Mouse (Mus musculus) heart, embryonic 13.5 days (tissue): ENCODE data around the gene Disc1. TPM values are rescaled to one million over a fixed set of nuclear protein-coding genes. Genes with fewer than 3 reads are reported as not detected.

Experiments
- ATAC-seq: fragments of 200-750 bp; cut with Nextera tagmentation; 2 replicates; pipeline ENCODE4 v1.8.0; 2017; ENCODE audit warnings: moderate TSS enrichment; ENCODE audit not compliant: insufficient number of reproducible peaks, low FRiP score, low TSS enrichment; ENCODE audit errors: extremely low read depth
- H3K27ac ChIP-seq: fragments of 300-500 bp; sonication (generic); replicated peaks from 2 replicates; pipeline ENCODE4 v1.5.1; 2015; ENCODE audit warnings: moderate library complexity, mild to moderate bottlenecking, inconsistent platforms
- H3K27me3 ChIP-seq: fragments of 300-500 bp; sonication (generic); replicated peaks from 2 replicates; pipeline ENCODE4 v1.6.1; 2015; ENCODE audit warnings: mild to moderate bottlenecking, inconsistent platforms
- H3K36me3 ChIP-seq: fragments of 300-500 bp; sonication (generic); 2 replicates; pipeline ENCODE4 v1.6.1; 2015; ENCODE audit warnings: mild to moderate bottlenecking, inconsistent platforms
- H3K4me1 ChIP-seq: fragments of 300-500 bp; sonication (generic); 2 replicates; pipeline ENCODE4 v1.6.1; 2015; ENCODE audit warnings: inconsistent platforms
- H3K4me2 ChIP-seq: fragments of 300-500 bp; sonication (generic); 2 replicates; pipeline ENCODE4 v1.6.1; 2015; ENCODE audit warnings: inconsistent platforms, mild to moderate bottlenecking, moderate library complexity
- H3K4me3 ChIP-seq: fragments of 300-500 bp; sonication (generic); 2 replicates; pipeline ENCODE4 v1.5.1; 2015; ENCODE audit warnings: moderate library complexity, mild to moderate bottlenecking, inconsistent platforms
- H3K9ac ChIP-seq: fragments of 300-500 bp; sonication (generic); 2 replicates; pipeline ENCODE4 v1.6.1; 2015; ENCODE audit warnings: inconsistent platforms, mild to moderate bottlenecking, moderate library complexity
- H3K9me3 ChIP-seq: fragments of 300-500 bp; sonication (generic); 2 replicates; pipeline ENCODE4 v1.6.1; 2016; ENCODE audit warnings: inconsistent platforms
- WGBS: fragments of 180-500 bp; shearing (Covaris S2); methylation state at CpG from one replicate; pipeline ENCODE4 v1.1.7; 2015; ENCODE audit warnings: mixed read lengths; 5-methylcytosine and 5-hydroxymethylcytosine counted together
- polyA plus RNA-seq: library from polyadenylated mRNA; unstranded; fragments of >200 nt; fragmentation: Nextera tagmentation; extraction: Ambion mirVana; gene quantifications from 2 replicates; pipeline ENCODE4 v1.2.1, GENCODE M21; 2015

The Disc1 gene
- 2.2 and 2.4 TPM in 2 replicates for polyA plus RNA-seq

DNA sequence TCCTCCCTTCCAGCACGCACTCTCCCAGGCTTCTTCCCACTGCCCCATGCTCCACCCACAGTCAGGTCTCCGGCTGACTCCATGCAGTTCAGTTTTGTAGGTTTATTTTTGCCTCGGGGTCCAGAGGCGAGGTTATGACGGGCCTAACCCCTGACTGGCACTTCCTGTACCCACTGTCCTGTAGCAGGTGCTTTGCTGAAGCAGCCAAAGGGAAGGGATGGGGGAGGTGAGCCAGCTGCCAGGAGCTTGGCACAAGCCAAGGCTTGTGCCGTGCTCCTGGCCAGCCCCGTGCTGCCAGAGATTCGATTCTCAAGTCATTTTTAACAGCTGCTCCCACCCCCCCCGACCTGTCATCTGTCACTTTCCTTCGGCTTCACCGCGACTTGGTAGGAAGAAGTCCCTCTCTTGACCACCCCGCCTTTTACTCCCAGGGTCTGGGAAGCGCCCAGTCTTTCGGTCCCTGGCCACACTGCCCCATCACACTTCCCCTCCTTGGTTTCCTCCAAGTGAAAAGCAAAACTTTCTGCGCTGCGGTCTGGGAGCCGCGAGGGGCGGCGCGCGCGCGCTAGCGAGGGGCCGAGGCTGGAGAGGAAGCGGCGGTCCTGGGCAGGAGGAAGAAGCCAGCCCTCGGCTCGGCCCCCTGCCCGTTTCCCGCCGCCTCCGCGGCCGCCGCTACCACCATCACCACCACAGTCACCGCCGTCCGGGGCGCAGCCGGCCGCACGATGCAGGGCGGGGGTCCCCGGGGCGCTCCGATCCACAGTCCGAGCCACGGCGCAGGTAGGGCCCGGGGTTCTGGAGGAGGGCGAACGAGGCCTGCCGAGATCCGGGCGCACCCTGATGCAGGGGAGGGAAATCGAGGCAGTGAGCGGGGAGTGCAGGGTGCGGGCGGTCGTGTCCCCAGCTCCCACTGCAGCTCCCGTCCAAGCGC, at the start of gene Disc1:
Gene Disc1 (plus strand): TSS at position 691 of the 931 bp plus-strand sequence.
- Histone ChIP-seq H3K4me1 (peaks cover 15% of the 10 kb centered on the region), H3K9me3 (no peaks in the 10 kb centered on the region), H3K36me3 (no peaks in the 10 kb centered on the region), H3K4me3 (peak within 1 kb of the TSS; percentile 85), H3K4me2 (peak within 1 kb of the TSS; percentile 97), H3K27me3 (peaks cover 16% of the 10 kb centered on the region), H3K27ac (peak within 1 kb of the TSS; percentile 70), H3K9ac (peak within 1 kb of the TSS; percentile 94)
- WGBS = 1% methylated on average over 62 of the region's 65 CpGs
- no peak for ATAC-seq

DNA sequence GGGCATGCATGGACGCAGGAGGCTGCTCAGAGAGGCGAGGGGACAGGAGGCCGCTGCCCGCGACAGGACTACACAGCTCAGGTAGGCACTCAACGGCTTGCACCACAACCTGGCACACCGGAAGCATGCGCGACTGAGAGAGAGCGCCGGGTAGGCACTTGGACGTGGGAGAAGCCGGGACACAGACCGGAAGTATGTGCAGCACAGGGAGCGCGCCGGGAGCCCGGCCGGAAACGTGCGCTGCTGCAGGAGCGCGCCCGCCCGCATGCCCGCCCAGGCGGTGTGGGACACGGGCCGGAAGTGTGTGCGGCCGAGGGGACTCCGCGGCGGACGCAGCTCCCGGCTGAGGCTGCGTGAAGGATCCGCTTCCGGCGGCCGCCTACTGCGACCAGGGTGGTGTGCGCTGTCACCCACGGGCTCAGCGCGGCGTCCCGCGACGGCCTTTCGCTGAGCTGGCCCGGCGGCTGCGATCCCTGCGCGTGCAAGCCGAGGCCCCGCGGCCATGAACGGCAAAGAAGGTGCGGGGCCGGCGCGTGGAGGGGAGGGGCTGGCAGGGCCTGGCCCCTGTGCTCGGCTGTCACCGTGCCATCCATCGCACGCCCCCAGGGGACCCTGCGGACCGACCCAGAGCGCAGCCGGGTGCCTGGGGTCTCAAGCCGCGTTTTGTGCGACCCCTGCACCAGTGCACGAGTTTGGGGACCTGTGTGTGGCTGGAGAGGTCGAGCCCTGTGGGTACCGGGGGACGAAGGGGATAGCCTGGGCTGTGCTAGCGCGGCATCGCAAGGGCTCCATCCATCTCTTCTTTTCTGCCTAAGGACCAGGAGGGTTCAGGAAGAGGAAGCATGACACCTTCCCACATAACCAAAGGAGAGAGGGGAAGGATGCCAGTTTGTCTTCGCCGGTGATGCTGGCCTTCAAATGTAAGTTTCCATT, 41.0 kb upstream of the Disc1 start, which contains the start of gene Tsnax:
Gene Tsnax (plus strand): TSS at position 303 of the 933 bp plus-strand sequence.
- 2% methylated on average over 73 of the region's 84 CpGs for WGBS
- H3K27me3 ChIP-seq = no peaks in the 10 kb centered on the region; the same call in 1 of the 2 replicates
- peak; percentile 88 for ATAC-seq
- H3K4me2 ChIP-seq = peak within 1 kb of the TSS; percentile 93
- peak within 1 kb of the TSS; percentile 88 for H3K27ac ChIP-seq
- peaks cover 8% of the 10 kb centered on the region for H3K4me1 ChIP-seq
- H3K36me3 ChIP-seq = peaks cover 38% of the 10 kb centered on the region
- peak within 1 kb of the TSS; percentile 99 for H3K9ac ChIP-seq
- H3K9me3 ChIP-seq = 0 out of 2 replicates have a peak, but pooled peaks cover 2% of the 10 kb centered on the region
- H3K4me3 ChIP-seq = peak within 1 kb of the TSS; percentile 99

DNA sequence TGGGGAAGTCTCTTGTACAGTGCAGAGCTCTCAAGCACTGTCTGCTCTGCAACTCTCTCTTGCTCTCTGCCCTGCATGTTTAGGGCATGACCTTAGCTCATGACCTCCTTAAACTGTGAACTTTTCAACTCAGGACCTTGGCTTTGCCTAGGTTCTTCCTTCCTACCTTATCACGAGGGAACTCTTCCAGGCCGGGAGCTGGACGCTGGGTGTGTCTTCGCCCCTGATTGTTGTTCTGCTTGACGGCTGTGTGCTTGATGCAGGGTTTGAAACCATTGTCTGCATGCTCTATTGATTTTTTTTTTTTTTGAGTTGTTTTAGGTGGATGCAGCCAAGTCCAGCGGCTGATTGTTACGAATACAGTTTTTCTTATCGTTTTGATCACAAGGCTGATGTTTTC, 29.9 kb upstream of the Disc1 start:
- Histone ChIP-seq H3K4me2 (no peak overlapping the region), H3K27me3 (no peaks in the 10 kb centered on the region), H3K4me1 (no peaks in the 10 kb centered on the region), H3K9ac (no peak overlapping the region), H3K36me3 (peaks cover 63% of the 10 kb centered on the region), H3K9me3 (no peaks in the 10 kb centered on the region), H3K27ac (no peak overlapping the region), H3K4me3 (no peak overlapping the region)
- 76% methylated on average over 8 of the region's 8 CpGs for WGBS
- ATAC-seq = no peak

DNA sequence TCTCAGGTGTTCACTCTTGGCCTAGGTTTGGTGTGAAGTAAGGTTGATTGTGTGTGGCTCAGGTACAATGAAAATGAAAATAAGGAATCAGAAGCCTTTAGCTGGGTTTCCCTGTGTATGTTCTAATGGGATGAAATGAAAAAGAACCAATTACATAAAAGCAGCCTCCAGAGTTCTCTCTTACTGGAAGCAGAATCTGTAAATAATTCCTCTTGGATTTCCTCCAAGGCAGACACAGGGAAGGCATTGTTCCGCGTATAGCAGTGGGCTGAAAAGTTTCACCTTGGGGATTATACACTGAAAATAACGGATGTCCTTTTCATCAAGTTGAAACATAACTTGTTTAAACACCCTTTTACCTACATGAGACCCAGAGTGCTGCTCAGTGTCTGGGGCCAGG, 26.8 kb upstream of the Disc1 start:
- Histone ChIP-seq H3K9ac (no peak overlapping the region), H3K9me3 (no peaks in the 10 kb centered on the region), H3K27ac (no peak overlapping the region), H3K4me2 (no peak overlapping the region), H3K4me3 (no peak overlapping the region), H3K4me1 (no peaks in the 10 kb centered on the region), H3K27me3 (no peaks in the 10 kb centered on the region), H3K36me3 (peaks cover 85% of the 10 kb centered on the region)
- 77% methylated on average over 3 of the region's 3 CpGs for WGBS
- no peak for ATAC-seq

DNA sequence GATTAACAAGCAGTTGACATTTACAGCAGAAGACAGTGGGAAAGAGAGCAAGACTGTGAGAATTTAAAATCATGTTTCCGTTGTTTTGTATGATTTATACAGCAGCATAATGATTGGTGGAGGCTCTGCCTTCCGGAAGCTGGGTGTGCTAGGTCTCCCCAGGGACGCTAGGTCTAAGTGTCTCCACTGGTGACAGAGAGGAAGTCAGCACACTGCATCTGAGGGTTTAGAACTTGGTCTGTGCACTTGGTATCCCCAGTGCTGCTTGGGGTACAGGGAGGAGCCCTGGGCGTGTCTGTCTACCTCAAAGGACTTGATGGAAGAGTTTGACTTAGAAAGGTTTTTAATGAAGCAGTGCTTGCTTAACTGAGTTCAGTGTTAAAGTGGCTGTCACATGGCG, 25.2 kb upstream of the Disc1 start:
- no peak overlapping the region for H3K27ac ChIP-seq
- no peak overlapping the region for H3K9ac ChIP-seq
- H3K4me1 ChIP-seq = 0 out of 2 replicates have a peak, but pooled peaks cover 3% of the 10 kb centered on the region
- WGBS = 92% methylated on average over 5 of the region's 5 CpGs
- H3K4me2 ChIP-seq = no peak overlapping the region
- ATAC-seq = no peak
- H3K9me3 ChIP-seq = no peaks in the 10 kb centered on the region
- H3K27me3 ChIP-seq = no peaks in the 10 kb centered on the region
- H3K36me3 ChIP-seq = peaks cover 99% of the 10 kb centered on the region
- no peak overlapping the region for H3K4me3 ChIP-seq

DNA sequence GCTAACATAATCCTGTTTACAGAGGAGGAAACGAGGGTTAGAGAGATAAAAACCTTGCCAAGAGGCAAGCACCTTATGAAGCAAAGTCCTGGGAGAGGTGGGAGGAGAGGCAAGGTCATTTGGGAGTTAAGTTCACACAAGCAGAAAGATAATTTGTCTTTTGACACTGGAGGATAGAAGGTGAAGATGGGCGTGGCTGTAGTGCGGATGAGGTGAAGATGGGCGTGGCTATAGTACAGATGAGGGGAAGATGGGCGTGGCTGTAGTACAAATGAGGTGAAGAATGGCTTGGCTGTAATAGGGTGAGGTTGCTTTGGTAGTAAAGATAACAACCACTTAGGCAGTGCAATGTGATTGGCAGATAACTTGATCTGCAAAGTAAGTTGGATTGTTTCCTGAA, 22.7 kb upstream of the Disc1 start:
- Histone ChIP-seq H3K9me3 (no peaks in the 10 kb centered on the region), H3K27me3 (no peaks in the 10 kb centered on the region), H3K9ac (no peak overlapping the region), H3K4me3 (no peak overlapping the region), H3K27ac (no peak overlapping the region), H3K36me3 (peaks cover 94% of the 10 kb centered on the region), H3K4me2 (no peak overlapping the region), H3K4me1 (0 out of 2 replicates have a peak, but pooled peaks cover 3% of the 10 kb centered on the region)
- no peak for ATAC-seq
- WGBS = 67% methylated on average over 5 of the region's 5 CpGs

DNA sequence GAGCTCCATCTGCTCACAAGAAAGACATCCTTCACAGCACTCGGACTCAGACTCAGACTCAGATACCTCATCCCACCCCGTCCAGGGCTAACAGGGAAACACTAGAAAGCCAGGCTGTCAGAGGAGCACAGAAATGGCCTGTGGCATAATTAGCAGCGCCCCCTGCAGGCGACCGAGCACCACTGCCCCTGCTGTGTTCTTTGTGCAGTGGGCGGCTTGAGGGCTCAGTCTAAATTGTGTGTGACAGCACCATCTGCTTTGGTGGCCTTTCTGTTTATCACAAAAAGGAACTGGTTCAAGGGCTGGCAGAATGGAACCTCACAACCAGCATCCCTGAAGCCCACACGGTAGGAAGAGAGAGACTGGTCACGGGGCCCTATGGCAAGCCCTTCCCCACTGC, 19.3 kb upstream of the Disc1 start:
- 37% methylated on average over 8 of the region's 8 CpGs for WGBS
- Histone ChIP-seq H3K4me3 (no peak overlapping the region), H3K27me3 (no peaks in the 10 kb centered on the region), H3K36me3 (peaks cover 93% of the 10 kb centered on the region), H3K9me3 (no peaks in the 10 kb centered on the region), H3K4me2 (no peak overlapping the region), H3K4me1 (0 out of 2 replicates have a peak, but pooled peaks cover 9% of the 10 kb centered on the region), H3K27ac (no peak overlapping the region), H3K9ac (no peak overlapping the region)
- no peak for ATAC-seq

DNA sequence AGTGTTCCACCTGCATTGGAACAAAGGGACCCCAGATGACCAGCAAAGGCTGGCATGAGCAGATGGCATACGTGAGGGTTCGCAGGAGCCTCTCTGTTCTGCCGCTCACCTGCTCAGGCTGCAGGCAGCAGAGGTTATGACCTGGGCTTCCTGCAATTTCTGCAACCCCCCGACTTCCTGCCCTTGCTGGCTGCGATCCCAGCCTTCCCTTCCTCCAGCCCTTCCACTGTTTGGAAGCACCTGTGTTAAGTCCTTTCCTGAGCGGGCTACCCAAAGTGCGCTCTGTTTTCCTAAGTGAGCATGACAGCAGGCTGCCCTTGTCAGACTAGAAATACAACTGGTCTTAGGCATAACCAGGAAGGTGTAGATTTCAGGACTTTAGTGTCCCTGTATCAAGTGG, 16.9 kb upstream of the Disc1 start:
- Histone ChIP-seq H3K27me3 (no peaks in the 10 kb centered on the region), H3K9me3 (no peaks in the 10 kb centered on the region), H3K9ac (no peak overlapping the region), H3K27ac (no peak overlapping the region), H3K4me3 (no peak overlapping the region), H3K4me1 (0 out of 2 replicates have a peak, but pooled peaks cover 14% of the 10 kb centered on the region), H3K4me2 (no peak overlapping the region), H3K36me3 (peaks cover 80% of the 10 kb centered on the region)
- WGBS = 70% methylated on average over 7 of the region's 7 CpGs
- ATAC-seq = no peak

DNA sequence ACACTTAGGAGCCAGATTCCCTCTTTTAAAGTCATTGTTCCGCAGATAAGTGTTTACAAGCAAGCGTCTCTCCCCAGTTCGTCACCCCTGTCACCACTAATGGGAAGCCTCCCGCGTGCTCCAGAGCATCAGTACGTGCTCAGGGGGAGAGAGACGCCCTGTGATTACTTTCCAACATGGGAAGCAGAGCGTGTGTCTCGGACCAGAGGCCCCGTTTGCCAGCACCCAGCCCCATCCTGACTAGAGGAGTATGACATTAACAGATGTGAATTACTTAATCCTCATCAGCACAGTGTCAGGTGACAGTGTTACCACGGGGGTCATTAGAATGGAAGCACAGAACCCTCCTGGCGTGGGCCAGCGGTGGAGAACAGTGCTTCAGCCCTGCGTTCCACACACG, 15.3 kb upstream of the Disc1 start:
- no peak overlapping the region for H3K9ac ChIP-seq
- H3K27me3 ChIP-seq = no peaks in the 10 kb centered on the region
- H3K4me2 ChIP-seq = no peak overlapping the region
- no peaks in the 10 kb centered on the region for H3K9me3 ChIP-seq
- peaks cover 64% of the 10 kb centered on the region for H3K36me3 ChIP-seq
- no peak overlapping the region for H3K27ac ChIP-seq
- ATAC-seq = no peak
- WGBS = 86% methylated on average over 15 of the region's 15 CpGs
- 0 out of 2 replicates have a peak, but pooled peaks cover 11% of the 10 kb centered on the region for H3K4me1 ChIP-seq
- no peak overlapping the region for H3K4me3 ChIP-seq

DNA sequence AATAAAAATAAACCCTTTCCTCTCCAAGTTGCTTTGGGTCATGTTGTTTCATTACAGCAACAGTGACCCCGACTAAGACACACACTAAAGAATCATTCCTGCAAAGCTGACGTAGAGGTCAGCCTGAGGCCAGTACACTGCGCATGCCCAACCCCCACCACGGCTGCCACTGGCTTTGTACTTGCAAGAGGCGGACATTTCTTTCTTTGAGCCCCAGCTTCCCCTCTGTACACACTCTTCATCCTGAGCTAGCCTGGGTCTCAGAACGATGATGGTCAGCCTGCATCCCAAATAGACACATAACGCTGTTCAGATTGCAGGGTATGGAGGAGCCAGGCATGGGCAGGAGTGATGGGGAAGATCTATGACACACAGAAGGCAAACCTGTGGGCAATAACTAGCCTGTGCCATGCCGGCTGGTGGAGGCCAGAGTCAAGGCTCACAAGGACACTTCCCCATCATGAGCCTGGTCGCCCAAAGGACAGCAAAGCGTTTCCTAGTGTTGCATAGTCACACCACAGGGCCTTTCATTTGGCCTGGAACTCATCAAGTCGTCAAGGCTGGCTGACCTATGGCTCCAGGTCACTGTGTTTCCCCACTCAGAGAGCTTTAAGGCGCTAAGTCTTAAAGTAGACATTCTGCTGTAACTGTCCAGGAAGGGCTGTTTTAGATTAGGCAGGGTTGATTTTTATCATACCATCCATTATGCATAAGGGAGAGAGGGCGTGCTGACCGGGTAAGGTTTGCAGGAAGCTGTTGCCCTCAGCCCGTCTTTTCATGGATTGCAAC, 13.2 kb upstream of the Disc1 start:
- 60% methylated on average over 15 of the region's 15 CpGs for WGBS
- no peak overlapping the region for H3K9ac ChIP-seq
- no peak; the same call in 1 of the 2 replicates for ATAC-seq
- no peak overlapping the region for H3K27ac ChIP-seq
- H3K9me3 ChIP-seq = peaks cover 3% of the 10 kb centered on the region; the same call in 1 of the 2 replicates
- no peak overlapping the region for H3K4me3 ChIP-seq
- no peaks in the 10 kb centered on the region for H3K27me3 ChIP-seq
- peaks cover 49% of the 10 kb centered on the region for H3K36me3 ChIP-seq
- no peak overlapping the region for H3K4me2 ChIP-seq
- H3K4me1 ChIP-seq = 0 out of 2 replicates have a peak, but pooled peaks cover 11% of the 10 kb centered on the region
